Mouse (Mus musculus): Measurements from ENCODE around the gene H2al1g. TPM values are rescaled to one million over a fixed set of nuclear protein-coding genes. Genes with fewer than 3 reads are reported as not detected.
"Not testable (repeated sequence)": the region's sequence is repeated elsewhere in the genome, so short reads cannot be mapped to it uniquely, and the experiment has no call there.

H2al1g gene
- total RNA-seq (2012; rRNA removed) (not detected in 2 replicates), total RNA-seq (2014; rRNA removed) (not detected in 2 replicates), polyA plus RNA-seq (2012; ENCODE audit: insufficient read length, low read depth) (not detected in 2 replicates)

- H3K79me2 ChIP-seq (replicated peaks; ENCODE audit: control insufficient read depth, extremely low read depth, insufficient read depth, poor library complexity, severe bottlenecking); H3K4me3 ChIP-seq (replicated peaks in 1 of 3; ENCODE audit: low read depth in 2 of 3, low read length in 2 of 3, poor library complexity in 1 of 3); H3K4me2 ChIP-seq (ENCODE audit: insufficient read depth, low read depth, poor library complexity, severe bottlenecking); DNase-seq (ENCODE audit: extremely low read depth); H3K4me1 ChIP-seq (ENCODE audit: control insufficient read depth in 1 of 2, insufficient read depth in 2 of 2); H3K27ac ChIP-seq (ENCODE audit: insufficient read depth, low read depth); H3K27me3 ChIP-seq (replicated peaks); H3K9me3 ChIP-seq (replicated peaks; ENCODE audit: low read length); dilution Hi-C loops (cut with MboI; ENCODE audit: extremely low pct_ligation_motif_present, extremely low pct_unique_long_range_greater_than_20kb, low sequenced_read_pairs); H3K36me3 ChIP-seq (replicated peaks in 1 of 2; ENCODE audit: control insufficient read depth in 1 of 2, insufficient read depth in 1 of 2, low read length in 1 of 2); H3K9ac ChIP-seq (ENCODE audit: insufficient read depth, low read depth); in situ Hi-C loops (cut with MboI; ENCODE audit: low pct_ligation_motif_present, low pct_unique_long_range_greater_than_20kb, low sequenced_read_pairs): not testable (repeated sequence)
These were observed at the start of gene H2al1g for GRCm38 (mm10) chrX:11317956-11318355. H2al1g (plus strand) TSS chrX:11318256.

DNA sequence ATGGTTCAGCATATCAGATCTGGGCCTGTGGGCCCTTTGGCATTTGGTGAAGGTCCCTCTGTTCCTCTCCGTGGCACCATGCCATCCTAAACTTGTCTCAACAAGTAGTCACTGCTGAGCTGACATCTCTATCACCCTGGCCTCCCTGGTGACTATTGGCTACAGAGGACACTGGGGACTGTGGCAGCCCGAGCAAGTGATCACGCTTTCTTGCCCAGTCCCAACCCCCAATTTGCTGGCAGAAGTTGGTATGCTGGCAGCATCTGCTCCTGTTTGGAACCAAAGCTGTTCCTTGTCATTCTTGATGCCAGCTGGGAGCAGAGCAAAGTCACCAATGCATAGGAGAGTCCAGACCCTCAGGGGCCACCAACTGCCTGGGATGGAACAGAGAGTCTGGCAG, 49.0 kb upstream of the H2al1g start:
- Histone ChIP-seq H3K79me2 (replicated peaks; ENCODE audit: control insufficient read depth, extremely low read depth, insufficient read depth, poor library complexity, severe bottlenecking) (no peaks in the 10 kb centered on the region), H3K27me3 (replicated peaks) (no peaks in the 10 kb centered on the region), H3K4me3 (replicated peaks in 1 of 3; ENCODE audit: low read depth in 2 of 3, low read length in 2 of 3, poor library complexity in 1 of 3) (no peak overlapping the region), H3K36me3 (replicated peaks in 1 of 2; ENCODE audit: control insufficient read depth in 1 of 2, insufficient read depth in 1 of 2, low read length in 1 of 2) (no peaks in the 10 kb centered on the region), H3K4me1 (ENCODE audit: control insufficient read depth in 1 of 2, insufficient read depth in 2 of 2) (peaks cover 0 to 16% of the 10 kb centered on the region in 2 experiments; a peak in 2 of 4 replicates), H3K4me2 (ENCODE audit: insufficient read depth, low read depth, poor library complexity, severe bottlenecking) (no peak overlapping the region), H3K9ac (ENCODE audit: insufficient read depth, low read depth) (no peak overlapping the region), H3K27ac (ENCODE audit: insufficient read depth, low read depth) (no peak overlapping the region), H3K9me3 (replicated peaks; ENCODE audit: low read length) (no peaks in the 10 kb centered on the region)
- DNase-seq (ENCODE audit: extremely low read depth) = no peak
- dilution Hi-C loops (cut with MboI; ENCODE audit: extremely low pct_ligation_motif_present, extremely low pct_unique_long_range_greater_than_20kb, low sequenced_read_pairs) = no loop called here
- no peak for TF ChIP-seq BHLHE40 (IDR thresholded peaks at IDR 0.05; ENCODE audit: low read depth, low read length)
- TF ChIP-seq NRF1 (IDR thresholded peaks at IDR 0.05; ENCODE audit: low read depth, low read length) = no peak
- TF ChIP-seq IRF4 (IDR thresholded peaks at IDR 0.05; ENCODE audit: low read depth, low read length) = no peak
- no peak for TF ChIP-seq EP300 (IDR thresholded peaks at IDR 0.05; ENCODE audit: low read length)
- TF ChIP-seq MAZ (IDR thresholded peaks at IDR 0.05; ENCODE audit: low read depth, low read length) = no peak
- no peak for TF ChIP-seq TBP (conservative IDR thresholded peaks at IDR 0.05; ENCODE audit: low read depth, low read length)
- TF ChIP-seq UBTF (IDR thresholded peaks at IDR 0.05; ENCODE audit: low read depth, low read length) = no peak
- TF ChIP-seq CHD1 (IDR thresholded peaks at IDR 0.05; ENCODE audit: low read depth, low read length) = no peak
- TF ChIP-seq JUN (IDR thresholded peaks at IDR 0.05; ENCODE audit: insufficient read depth, low read depth, low read length) = no peak
- no peak for TF ChIP-seq POLR2AphosphoS2 (IDR thresholded peaks at IDR 0.05; ENCODE audit: low read depth, low read length)
- no peak for TF ChIP-seq KAT2A (IDR thresholded peaks at IDR 0.05; ENCODE audit: insufficient replicate concordance, low read length)
- TF ChIP-seq ZKSCAN1 (IDR thresholded peaks at IDR 0.05; ENCODE audit: borderline replicate concordance, low read depth, low read length) = no peak
- no peak for TF ChIP-seq ELF1 (IDR thresholded peaks at IDR 0.05; ENCODE audit: low read depth, low read length)
- TF ChIP-seq E2F4 (IDR thresholded peaks at IDR 0.05; ENCODE audit: insufficient replicate concordance, low read depth, low read length) = no peak
- TF ChIP-seq GABPA (IDR thresholded peaks at IDR 0.05; ENCODE audit: insufficient replicate concordance, low read depth, low read length) = no peak
- no peak for TF ChIP-seq ZNF384 (IDR thresholded peaks at IDR 0.05; ENCODE audit: low read depth, low read length)
- no peak for TF ChIP-seq JUND (conservative IDR thresholded peaks at IDR 0.05; ENCODE audit: low read depth, low read length)
- no peak for TF ChIP-seq POLR2A (IDR thresholded peaks at IDR 0.05; ENCODE audit: low read depth, low read length)
- no peak for TF ChIP-seq CTCF (conservative IDR thresholded peaks at IDR 0.05 in 1 of 2, IDR thresholded peaks at IDR 0.05 in 1 of 2; ENCODE audit: low read depth in 2 of 2, low read length in 2 of 2)
- no peak for TF ChIP-seq MAX (IDR thresholded peaks at IDR 0.05; ENCODE audit: low read length)
- in situ Hi-C loops (cut with MboI; ENCODE audit: low pct_ligation_motif_present, low pct_unique_long_range_greater_than_20kb, low sequenced_read_pairs) = no loop called here

All from CH12.LX (cell line).